1 mouse cellular context compared by ENCODE assay signal in genomic region chr17:26937883-26938695, GRCm38 (mm10).
A peak's percentile ranks its signal among the peaks of the same experiment; 100 is the strongest.
TF ChIP-seq lines count a peak whose summit lies in the region.

No protein-coding gene starts in this region.

TF ChIP-seq in MEL, 35 proteins besides CTCF, POLR2A, EP300 and RAD21 (continued from another document):
- TF ChIP-seq ZMIZ1 (IDR thresholded peaks at IDR 0.05; ENCODE audit: low read depth, low read length) = 0 out of 2 replicates have a peak, but pooled peaks have one; percentile 11
- no peak for TF ChIP-seq ELF1 (IDR thresholded peaks at IDR 0.05; ENCODE audit: low read depth, low read length)
- no peak for TF ChIP-seq MXI1 (IDR thresholded peaks at IDR 0.05; ENCODE audit: low read depth, low read length)
